Mouse (Mus musculus) gastrocnemius, postnatal 25 days (tissue): ENCODE results near the gene Safb. TPM values are rescaled to one million over a fixed set of nuclear protein-coding genes. Genes with fewer than 3 reads are reported as not detected.
A peak's percentile ranks its signal among the peaks of the same experiment; 100 is the strongest.

Source experiments
- DNase-seq: peaks from one replicate; pipeline ENCODE4 v3.0.0; 2022
- total RNA-seq, 2 experiments: library from RNA; stranded (reverse); gene quantifications; 1 replicate in 1 of 2; 2 replicates in 1 of 2; pipeline ENCODE4 v1.2.3; 2021

Safb gene
- total RNA-seq, 2 experiments from 2014 or later, result 36.8 to 43.8 TPM

DNA sequence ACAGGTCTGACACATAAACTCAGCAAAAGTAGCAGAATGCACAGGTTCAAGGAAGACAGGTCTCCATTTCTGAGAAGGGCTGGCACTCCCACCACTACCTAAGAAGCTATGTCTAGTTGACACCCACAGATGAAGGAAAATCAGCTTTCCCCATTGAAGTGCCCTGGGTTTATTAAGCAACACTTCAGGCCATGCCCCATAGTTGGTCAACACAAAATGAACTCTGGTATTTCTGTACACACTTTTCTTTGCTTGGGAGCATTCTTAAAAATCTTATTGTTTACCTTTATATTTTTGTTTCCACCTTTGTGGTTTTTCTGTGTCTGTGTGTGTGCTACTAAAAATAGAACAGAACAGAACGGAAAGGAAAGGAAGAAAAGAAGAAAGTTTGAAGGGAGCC is 24.5 kb upstream of the Safb start:
- DNase-seq, result no peak

DNA sequence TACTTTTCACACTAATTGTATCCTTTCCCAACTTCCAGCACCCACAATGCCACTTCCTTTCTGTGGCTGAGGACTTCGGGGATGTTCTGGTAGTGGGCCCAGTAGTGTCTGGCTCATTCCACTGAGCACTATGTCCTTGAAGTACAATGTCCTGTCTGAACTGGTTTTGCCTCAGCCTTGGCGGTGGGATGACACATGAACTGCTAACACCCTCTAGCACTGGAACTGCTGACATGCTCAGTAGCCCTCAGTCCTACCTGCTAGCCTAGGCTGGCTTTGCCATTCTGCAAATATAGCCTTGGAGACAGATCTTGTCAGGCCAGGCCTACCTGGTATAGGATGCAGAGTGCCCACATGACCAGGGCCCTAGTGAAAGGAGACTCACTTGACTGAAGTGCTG is 22.8 kb upstream of the Safb start:
- DNase-seq, result no peak

DNA sequence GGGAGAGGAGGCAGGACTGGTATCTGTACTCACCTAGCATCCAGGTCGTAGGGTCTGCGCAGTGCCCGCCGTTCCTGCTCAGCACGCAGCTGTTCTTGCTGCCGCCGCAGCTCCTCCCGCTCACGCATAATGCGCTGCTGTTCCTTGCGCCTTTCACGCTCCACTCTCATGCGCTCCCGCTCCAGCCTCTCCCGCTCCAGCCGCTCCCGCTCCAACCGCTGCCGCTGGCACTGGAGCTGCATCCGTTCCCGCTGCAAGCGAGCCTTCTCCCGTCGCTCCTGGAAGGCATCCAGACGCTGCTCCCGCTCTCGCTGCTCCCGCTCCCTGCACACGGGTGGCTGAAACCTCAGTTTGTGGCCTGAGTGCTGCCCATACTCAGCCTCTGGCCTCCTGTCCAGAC is 18.3 kb upstream of the Safb start:
- no peak for DNase-seq

DNA sequence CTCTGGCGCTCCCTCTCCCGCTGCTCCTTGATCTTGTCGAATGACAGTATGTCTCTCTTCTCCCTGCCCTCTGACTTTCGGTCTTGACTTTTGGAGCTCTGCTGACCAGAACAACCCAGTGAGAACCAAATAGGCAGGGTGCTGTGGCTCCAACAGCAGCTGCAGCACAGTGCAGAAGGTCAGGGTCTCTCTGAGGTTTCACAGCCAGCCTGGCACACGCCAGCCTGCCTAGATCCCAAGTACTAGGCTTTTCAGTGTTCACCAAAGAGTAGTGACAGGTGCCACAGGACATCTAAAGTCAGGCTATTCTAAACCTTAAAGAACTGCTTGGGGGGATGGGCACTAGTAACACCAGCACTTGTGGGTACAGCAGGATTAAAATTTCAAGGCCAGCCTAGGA is 17.7 kb upstream of the Safb start:
- DNase-seq, result no peak

DNA sequence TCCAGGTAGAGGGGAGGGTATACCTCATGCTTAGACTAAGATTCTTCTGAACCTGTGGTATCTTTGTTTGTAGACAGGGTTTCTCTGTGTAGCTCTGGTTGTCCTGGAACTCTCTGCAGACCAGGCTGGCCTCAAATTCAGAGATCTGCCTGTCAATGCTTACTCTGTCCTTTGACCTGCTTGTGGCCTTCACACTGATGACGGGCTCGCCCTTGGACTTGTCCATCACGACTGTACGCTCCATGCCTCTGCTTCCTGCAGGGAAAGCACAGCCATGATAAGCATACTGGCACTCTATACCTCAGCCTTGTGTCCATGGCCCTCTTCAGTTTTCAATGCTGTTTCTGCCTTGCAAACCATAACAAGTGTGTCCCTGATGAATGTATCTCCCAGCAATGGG is 17.3 kb upstream of the Safb start:
- DNase-seq, result no peak

DNA sequence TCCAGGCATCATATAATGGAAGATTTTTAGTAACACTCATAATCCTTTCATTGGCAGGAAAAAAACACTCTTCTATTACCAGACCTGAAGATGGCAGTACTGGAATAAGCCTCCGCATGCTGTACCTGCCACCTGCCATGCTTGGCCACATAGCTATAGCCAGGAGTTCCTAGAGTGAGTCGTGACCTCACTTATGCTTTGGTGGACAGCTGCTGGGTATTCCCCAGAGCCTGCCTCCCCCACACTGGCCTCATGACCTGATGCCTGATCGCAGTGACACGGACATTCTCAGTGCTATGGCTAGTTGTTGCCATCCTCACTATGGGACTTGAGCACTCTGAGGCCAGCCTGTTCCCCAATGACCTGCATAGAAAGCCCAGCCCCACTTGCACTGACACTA is 14.3 kb upstream of the Safb start:
- no peak for DNase-seq

DNA sequence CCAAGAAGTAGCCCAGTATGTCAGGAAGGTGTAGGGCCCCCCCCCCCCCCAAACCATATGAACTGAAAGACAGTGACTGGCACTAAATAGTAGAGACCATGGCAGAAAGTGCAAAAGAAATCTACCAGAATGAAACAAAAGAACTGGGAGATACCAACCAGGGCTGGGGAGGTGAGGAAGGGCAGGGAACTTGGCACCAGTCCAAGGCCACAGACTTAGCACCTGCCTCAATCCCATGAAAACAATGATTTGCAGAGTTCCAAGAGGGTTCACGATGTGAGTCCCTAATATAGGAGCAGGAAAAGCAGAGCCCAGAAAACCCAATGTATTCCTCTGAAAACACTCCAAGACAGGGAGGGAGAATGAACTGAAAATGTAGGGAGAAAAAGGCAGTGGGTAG is 12.5 kb upstream of the Safb start:
- no peak for DNase-seq

DNA sequence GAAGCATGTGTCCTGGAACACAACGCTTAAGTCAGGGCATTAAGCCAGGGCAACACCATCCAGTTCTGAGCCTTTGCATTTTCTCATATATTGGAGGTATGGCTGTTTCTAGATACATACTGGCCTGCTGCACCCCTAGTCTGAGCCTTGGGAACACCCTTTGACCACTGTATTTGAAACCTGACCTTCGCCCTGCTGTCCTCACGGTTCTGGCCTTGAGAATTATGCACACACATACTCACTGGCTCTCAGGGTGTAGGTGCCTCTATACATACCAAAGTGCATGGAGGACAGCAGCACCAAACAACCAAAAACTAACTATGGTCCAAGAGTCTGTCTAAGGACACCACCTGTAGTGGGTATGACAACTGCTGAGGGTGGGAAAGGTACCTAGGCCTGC is 11.7 kb upstream of the Safb start:
- no peak for DNase-seq

DNA sequence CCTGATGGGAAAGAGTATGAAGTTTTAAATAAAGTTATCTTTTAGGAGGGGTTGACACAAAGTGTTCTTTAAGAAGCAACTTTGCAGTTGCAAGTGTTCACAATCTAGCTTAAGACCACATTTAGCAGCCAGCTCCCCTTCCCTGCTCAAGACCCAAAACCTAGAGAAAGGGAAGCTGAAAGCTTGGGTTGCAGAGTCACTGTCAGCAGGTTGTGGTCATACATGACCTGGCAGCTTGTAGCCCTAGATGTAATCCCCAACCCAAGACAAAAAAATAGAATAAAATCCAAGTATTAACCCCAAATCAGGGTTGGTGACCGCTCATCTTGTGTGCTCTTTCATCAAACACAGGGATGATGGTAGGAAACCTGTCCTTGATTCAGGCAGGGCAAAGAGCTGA is 1.6 kb upstream of the Safb start:
- no peak for DNase-seq

DNA sequence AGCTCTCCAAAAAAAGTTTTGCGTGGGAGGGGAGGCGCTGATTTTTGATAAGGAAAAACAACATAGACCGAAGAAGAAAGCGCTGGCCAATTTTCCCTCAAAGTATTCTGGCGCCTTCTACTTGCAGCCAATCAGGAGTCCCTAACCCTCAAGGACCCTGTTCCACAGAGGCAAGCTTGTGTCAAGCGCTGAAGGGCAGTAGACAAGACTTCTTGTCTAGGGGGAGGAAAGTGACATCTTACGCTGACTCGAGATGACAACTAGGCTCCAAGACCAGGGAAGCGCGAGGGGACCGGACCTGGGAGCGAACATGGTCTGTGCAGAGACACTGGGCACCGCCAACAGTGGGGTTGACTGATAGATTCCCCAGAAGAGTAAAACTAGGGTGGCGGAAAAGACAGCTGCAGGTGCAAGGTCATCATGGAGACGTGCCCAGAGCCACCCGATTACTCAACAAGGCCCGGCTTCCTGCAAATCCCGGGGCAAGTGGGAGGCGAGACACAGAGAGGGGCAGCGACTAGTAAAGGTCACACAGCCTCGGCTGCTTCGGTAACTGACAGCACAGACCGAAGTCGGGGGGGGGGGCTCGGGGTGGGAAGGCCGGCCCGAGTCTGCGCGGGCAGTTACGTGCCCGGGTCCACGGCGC is 891 bp upstream of the Safb start:
- peak; percentile 64 for DNase-seq

DNA sequence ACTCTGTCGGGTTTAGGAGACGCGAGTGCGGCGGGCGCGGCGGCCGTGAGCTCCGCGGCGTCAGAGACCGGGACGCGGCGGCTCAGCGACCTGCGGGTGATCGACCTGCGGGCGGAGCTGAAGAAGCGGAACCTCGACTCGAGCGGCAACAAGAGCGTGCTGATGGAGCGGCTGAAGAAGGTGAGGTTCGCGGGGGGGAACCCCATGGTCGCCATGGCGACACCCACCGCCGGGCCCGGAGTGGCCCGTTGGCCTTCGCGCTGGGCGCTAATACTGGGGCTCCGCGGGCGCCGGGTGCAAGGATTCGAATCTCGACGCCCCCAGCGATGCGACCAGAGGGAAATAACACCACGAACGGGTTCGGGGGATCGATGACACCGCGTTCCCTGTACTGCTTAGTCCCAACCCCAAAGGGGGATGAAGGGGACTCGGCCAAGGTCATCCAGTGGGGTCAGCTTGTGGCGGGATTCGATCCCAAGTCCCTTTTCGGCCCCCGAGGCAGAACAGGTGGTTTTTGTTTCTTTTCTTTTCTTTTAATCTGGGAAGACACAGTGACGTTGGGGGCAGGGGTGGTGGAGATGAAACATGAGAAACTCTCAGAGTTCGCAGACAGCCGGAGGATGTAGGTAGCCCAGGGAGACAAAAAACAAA is 671 bp downstream of the Safb start:
- peak; percentile 50 for DNase-seq

DNA sequence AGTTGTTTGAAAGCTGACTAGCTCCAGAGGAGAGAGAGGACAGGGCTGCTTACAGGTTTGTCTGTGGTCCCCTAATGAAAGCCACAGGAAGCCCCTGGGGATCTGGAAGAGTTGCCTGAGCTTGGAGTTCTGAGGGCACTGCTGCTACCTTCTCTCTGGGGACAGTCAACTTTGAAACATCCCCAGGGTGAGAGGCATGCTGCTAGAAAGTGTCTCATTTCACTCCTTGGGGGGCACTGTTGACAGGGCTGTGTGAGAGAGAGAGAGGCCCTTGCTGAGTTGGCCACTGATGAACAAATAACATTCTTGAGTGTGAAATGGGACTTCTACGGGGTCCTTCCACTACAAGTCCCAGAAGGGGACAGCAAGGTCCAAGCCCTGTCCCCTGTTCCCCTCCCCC is 3.1 kb downstream of the Safb start:
- no peak for DNase-seq

DNA sequence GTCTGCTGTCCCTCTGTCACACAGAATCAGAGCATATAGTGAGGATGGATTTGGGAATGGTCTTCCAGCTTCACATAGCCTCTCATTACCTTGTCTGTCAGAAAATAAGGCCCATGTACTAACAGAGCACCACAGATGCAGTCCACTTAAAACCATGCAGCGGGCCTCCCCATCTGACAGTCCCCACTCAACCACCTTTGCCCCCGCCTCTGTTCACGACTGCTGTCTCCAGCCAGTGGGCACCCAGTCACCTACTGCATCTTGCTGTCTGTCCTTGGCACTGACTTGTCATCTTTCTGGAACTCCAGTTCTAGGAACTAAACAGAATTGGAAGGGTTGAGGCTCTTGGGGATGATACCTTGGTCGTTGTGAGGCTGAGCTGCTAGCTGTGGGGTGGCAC is 4.3 kb downstream of the Safb start:
- no peak for DNase-seq

DNA sequence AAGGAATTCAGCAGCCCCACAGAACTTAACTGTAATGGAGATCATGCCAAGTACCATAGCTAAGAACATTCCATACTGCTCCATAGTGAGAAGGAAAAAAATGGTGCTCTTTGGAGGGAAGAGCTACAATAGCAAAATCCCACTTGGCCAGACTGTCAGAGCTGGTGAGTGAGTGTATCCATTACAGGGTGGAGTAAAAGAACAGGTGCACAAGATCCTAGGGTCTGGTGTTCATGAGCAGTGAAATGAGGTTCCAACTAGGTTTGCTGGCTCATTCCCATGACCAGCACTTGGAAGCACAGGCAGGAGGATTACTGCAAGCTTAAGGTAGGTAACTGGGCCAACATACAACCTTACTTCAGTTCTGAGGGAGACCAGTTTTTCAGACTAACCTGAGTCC is 7.9 kb downstream of the Safb start:
- DNase-seq, result no peak

DNA sequence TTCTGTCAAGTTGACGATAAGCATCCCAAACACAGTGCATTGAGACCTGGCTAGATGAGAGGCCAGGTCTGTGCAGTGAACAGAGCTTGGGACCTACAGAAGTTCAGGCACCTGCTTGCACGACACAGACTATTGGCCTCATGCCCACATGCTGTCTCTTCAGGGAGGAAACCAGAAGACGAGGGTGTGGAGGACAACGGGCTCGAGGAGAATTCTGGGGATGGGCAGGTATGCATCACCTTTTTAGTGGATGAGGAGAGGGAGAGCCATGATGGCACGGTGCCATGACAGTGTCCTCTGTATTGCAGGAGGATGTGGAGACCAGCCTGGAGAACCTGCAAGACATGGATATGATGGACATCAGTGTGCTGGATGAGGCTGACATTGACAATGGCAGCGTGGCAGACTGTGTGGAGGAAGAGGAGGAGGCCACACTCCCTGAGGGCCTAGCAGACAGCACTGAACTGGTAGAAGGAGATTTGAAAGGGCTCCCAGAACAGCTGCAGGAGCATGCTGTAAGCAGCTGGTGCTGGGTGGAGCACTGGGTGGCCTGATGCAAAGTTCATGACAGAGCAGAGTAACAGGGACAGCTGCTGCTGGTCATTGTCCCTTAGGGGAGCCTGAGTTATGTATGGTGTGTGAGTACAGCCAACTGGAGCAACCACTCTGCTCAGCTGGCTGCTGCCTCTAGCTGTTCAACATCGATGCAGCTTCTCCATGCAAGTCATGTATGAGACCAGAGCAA is 9.1 kb downstream of the Safb start:
- DNase-seq, result no peak

DNA sequence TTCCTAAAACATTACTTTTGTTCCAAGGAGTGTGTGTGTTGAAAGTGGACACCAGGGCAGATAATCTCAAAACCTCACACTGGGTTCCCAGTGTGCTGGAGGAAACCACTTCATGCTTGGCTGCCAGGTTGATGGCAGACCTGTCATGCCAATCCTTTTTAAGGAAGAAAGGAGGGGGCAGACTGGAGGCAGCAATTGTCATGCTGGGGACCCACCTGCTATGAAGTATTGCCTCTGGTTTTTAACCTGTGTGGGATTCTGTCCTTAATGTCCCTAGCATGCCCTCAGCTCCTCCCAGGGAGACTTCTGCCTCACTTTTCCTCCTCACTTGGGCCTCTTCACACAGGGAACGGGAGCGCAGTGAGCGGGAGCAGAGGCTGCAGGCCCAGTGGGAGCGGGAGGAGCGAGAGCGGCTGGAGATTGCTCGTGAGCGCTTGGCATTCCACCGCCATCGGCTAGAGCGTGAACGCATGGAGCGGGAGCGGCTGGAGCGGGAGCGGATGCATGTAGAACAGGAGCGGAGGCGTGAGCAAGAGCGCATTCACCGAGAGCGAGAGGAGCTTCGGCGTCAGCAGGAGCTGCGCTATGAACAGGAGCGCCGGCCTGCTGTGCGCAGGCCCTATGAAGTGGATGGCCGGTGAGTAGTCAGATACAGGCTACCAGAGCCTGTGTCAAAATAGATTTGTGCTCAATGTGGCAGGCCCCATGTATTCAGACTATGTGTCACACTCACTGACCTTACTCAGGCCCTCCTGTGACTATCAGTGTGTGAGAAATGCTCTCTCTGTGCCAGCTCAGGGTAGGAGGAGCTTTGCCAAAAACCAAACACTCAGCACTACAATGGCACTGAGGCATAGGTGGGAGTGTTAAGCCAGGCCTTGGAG is 18.8 kb downstream of the Safb start:
- no peak for DNase-seq

DNA sequence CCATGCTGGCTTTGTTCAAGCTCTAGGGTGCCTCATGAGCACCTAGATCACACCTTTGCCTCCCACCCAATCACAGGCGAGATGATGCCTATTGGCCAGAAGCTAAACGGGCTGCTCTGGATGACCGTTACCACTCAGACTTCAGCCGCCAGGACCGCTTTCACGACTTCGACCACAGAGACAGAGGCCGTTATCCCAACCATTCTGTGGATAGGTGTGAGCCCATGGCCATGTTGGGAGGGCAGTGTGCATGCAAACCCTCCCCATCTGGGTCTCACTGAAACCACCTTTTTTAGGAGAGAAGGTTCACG is 19.4 kb downstream of the Safb start:
- no peak for DNase-seq

DNA sequence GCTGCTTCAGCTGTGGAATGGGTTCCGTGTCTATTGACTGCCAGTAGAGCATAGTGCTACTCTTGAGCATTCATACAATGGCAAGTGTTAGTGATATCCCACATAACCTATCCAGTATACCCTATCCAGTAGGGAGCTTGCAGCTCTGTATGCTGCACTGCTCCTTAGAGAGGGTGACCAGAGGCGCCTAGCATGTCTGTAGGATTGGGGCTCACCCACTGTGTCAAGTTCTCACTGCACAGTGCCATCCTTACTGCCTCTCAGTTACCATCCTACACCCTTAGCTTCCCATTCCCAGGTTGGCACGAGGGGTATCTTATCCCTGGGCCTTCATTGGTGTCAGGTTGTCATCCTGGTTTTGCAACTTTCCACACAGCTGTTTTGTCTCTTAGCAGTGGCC is 19.8 kb downstream of the Safb start:
- no peak for DNase-seq

DNA sequence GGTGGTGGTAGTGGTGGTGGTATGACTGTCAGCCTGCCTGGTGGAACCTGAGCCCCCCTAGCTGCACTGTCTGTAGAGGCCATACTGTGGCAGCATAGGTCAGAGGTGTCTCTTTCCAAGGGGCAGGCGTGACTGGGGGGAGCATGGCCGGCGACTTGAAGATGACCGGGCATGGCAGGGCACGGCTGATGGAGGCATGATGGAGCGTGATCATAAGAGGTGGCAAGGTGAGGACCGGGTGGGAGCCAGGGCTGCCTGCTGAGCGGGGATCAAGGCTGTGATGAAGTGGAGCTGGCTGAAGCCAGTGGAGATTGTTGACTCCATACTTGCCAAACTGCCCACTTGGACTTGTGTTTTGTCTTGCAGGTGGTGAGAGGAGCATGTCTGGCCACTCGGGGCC is 20.8 kb downstream of the Safb start:
- no peak for DNase-seq

DNA sequence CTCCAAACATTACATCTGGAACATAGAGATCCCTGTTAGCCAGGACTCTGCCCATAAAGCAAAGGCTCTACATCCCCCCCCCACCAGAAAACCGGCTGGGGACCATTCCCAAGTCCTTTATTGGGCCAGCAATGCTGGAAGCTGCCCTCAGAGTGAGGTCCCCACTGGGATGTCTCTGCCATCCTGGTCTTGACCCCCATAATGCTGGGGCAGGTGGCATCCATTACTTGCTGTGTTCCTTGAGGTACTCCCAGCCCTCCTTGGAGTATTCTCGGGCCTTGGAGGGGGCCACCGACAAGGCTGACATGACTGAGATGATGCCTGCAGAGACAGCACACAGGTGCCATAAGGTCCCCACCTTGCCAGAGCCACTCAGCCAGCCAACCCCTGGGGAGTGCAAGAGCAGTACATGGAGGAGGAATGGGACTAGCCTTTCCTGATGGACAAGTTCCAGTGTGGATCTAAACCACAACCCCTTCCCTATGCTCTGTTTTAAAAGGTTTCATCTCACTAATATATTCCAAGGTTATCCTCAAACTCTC is 23.0 kb downstream of the Safb start:
- DNase-seq, result no peak

DNA sequence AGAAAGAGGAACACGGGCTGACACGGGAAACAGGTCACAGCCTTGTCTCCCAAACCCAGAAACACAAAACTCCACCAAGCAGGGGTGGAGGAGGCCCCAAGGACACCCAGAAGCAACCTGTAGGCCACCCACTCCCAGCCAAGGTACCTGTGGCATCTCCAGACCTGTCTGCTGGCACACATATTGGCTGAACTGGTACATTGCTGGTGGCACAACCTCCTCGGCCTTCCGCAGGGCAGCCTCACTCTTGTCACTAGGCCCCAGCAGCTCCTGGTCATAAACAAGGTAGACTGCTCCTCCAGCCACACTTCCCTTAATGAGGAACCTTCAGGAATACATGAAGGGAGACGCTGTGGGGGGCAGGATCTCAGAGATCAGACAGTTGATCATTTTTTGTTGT is 24.1 kb downstream of the Safb start:
- DNase-seq, result no peak

DNA sequence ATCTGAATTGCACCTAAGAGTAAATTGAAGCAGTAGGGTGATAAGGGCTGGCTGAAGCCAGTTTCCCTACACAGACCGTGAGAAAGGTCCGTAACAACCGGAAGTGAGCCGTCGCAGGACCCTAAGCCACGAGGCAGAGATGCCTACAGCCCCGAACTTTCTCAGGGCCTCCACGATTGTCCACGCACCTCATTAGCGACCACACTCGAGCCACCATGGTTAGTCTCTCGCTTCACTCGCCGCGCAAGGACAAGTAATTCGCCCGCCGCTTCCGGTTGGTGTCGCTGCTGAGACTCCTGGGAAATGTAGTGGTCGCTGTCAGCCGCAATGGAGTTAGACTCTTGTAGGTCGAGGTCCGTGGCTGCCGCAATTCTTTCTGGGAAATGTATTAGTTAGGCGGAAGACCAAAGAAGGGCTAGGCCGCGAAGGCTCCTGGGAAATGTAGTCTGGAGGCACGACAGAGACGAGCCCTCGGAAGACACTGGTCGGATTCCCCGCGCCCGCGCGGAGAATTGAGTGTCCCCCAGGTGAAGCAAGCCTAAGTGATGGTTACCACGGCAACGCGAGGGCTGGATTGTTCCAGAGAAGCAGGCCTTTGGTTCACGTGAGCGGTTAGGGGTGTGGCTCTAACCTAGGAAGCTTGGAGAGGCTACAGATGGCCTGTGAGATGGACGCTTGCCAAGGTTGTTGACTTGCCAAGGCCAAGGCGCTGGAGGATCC is 25.0 kb downstream of the Safb start, which contains the start of gene 2410015M20Rik:
Gene 2410015M20Rik, minus strand, starts transcription at position 320 of the 720 bp plus-strand sequence.
- peak; percentile 93 for DNase-seq
